Mouse (Mus musculus) brain, adult 2 months (tissue): Measurements from ENCODE around the gene Slc9a3r1.
A peak's percentile ranks its signal among the peaks of the same experiment; 100 is the strongest.

Experiments
- DNase-seq: peaks from one replicate; pipeline ENCODE4 v3.0.0; 2011; ENCODE audit warnings: low read depth, low spot score

The Slc9a3r1 gene

GRCm38 (mm10) chr11:115223877-115224276 lies 60.7 kb downstream of the Slc9a3r1 start:
- DNase-seq = no peak

DNA sequence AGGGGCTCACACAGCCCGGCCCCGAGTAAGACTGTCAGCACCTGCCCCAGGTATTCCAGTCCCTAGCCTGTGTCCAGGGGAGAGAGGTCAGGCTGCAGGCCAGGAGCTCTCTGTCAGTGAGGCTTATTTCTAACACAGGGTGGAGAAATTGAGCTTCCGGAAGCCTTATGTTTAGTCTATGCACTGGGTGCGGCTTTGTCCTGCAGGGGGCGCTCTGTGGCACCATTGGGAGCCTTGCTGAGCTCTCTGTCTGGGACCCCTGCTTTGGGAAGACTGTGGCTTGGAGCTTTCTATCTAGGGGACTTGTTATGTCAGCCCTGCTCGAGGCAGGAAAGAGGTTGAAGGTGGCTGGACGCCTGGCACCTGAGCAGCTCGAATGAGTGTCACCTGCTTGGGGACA lies 61.7 kb downstream of the Slc9a3r1 start:
- peak; percentile 72 for DNase-seq

DNA sequence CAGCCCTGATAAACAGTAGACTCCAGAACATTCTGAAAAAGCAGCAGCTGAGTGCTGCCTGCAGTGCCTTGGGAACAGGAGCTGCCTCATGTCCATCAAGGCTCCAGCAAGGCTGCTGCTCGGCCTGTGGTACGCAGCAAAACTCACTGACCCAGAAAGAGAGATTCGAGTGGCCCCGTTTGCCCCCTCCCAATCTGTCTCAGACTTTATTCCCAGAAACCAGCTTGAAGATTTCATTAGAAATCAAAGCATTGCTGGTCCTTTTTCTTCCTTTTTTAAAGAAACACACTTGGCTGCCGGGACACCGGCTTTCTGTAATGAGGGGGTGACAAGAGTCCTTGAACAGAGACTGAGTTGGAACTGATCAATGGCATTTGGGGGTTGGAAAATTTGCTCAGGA lies 62.2 kb downstream of the Slc9a3r1 start:
- no peak for DNase-seq

GRCm38 (mm10) chr11:115226811-115227491 lies 63.8 kb downstream of the Slc9a3r1 start:
- DNase-seq = peak; percentile 75

- no peak for DNase-seq
Measured at GRCm38 (mm10) chr11:115227640-115228039, 64.5 kb downstream of the Slc9a3r1 start.

GRCm38 (mm10) chr11:115228430-115228829 lies 65.3 kb downstream of the Slc9a3r1 start:
- DNase-seq = no peak

GRCm38 (mm10) chr11:115229021-115229930 lies 66.1 kb downstream of the Slc9a3r1 start:
- no peak for DNase-seq
